Mouse (Mus musculus) hindbrain, embryonic 15.5 days (tissue): Measurements from ENCODE around the gene Slc5a11. TPM values are rescaled to one million over a fixed set of nuclear protein-coding genes. Genes with fewer than 3 reads are reported as not detected.

ENCODE experiments used
- polyA plus RNA-seq: library from polyadenylated mRNA; unstranded; fragments of >200 nt; fragmentation: Nextera tagmentation; extraction: Ambion mirVana; gene quantifications from 2 replicates; pipeline ENCODE4 v1.2.1, GENCODE M21; 2015

The Slc5a11 gene
- polyA plus RNA-seq, 1 experiment from 2014 or later: 0.38 TPM

Other genes starting within 250 kb of the Slc5a11 start
- 25.0 and 26.3 TPM in 2 replicates for gene Rbbp6, start 249.1 kb upstream of the Slc5a11 start, polyA plus RNA-seq
- gene Tnrc6a, start 90.9 kb upstream of the Slc5a11 start, polyA plus RNA-seq: 47.4 and 49.2 TPM in 2 replicates
- 99.6 and 99.8 TPM in 2 replicates for gene Lcmt1, start 155.0 kb downstream of the Slc5a11 start, polyA plus RNA-seq
- 10.2 and 11.3 TPM in 2 replicates for gene Arhgap17, start 155.1 kb downstream of the Slc5a11 start, polyA plus RNA-seq
- gene Aqp8, start 247.5 kb downstream of the Slc5a11 start, polyA plus RNA-seq: not detected in 2 replicates